ENCODE assay signal across 8 mouse cellular contexts in genomic region chr11:53636183-53636646, GRCm38 (mm10). TPM values are rescaled to one million over a fixed set of nuclear protein-coding genes. Genes with fewer than 3 reads are reported as not detected.
DNase-seq lines count a peak whose midpoint lies in the region; ATAC-seq and TF ChIP-seq lines count a peak whose summit lies in the region.

No protein-coding gene starts in this region.

- DNase-seq in heart, adult 11 months: peak; percentile 88
- DNase-seq in heart, postnatal 4 days: no peak
- DNase-seq in CD4-positive, CD25-positive, alpha-beta regulatory T cell, adult 2 months (ENCODE audit: low read depth, low spot score): peak; percentile 52
- peak; percentile 18 for DNase-seq in cerebellum, adult 8-10 months
- DNase-seq in heart, postnatal 0 days (ENCODE audit: low spot score): no peak

- TF ChIP-seq EP300 in heart, postnatal 0 days (IDR thresholded peaks at IDR 0.05; ENCODE audit: low read depth): no peak

- no peak overlapping the region for H3K27ac ChIP-seq in heart, postnatal 0 days (ENCODE audit: low read depth)
- no peak overlapping the region for H3K27ac ChIP-seq in liver, embryonic 15.5 days (replicated peaks)
- no peak overlapping the region for H3K27ac ChIP-seq in olfactory bulb, adult 2 months (ENCODE audit: insufficient read depth, low read depth, low read length)

- no peaks in the 10 kb centered on the region for H3K36me3 ChIP-seq in heart, postnatal 0 days (replicated peaks; ENCODE audit: control insufficient read depth, insufficient read depth, low read length)
- no peaks in the 10 kb centered on the region for H3K36me3 ChIP-seq in liver, embryonic 15.5 days (replicated peaks)

- H3K4me2 ChIP-seq in heart, postnatal 0 days (ENCODE audit: low read depth, low read length): peak overlapping the region; percentile 65
- H3K4me2 ChIP-seq in liver, embryonic 15.5 days: peak overlapping the region; percentile 65

- TF ChIP-seq CTCF in heart, postnatal 0 days (IDR thresholded peaks at IDR 0.05; ENCODE audit: low read depth): no peak
- no peak for TF ChIP-seq CTCF in olfactory bulb, adult 2 months (IDR thresholded peaks at IDR 0.05; ENCODE audit: insufficient read depth, low read depth, low read length)

- peak overlapping the region; percentile 43 for H3K4me3 ChIP-seq in heart, postnatal 0 days (ENCODE audit: low read depth, low read length)
- peak overlapping the region; percentile 35 for H3K4me3 ChIP-seq in liver, embryonic 15.5 days (replicated peaks)
- peak overlapping the region; percentile 41 for H3K4me3 ChIP-seq in olfactory bulb, adult 2 months (ENCODE audit: insufficient read depth, low read depth, low read length)

- no peaks in the 10 kb centered on the region for H3K9me3 ChIP-seq in heart, postnatal 0 days (replicated peaks; ENCODE audit: control insufficient read depth, low read length)
- H3K9me3 ChIP-seq in liver, embryonic 15.5 days (replicated peaks): no peaks in the 10 kb centered on the region

- 3% methylated on average over 40 of the region's 40 CpGs for WGBS in heart, postnatal 0 days
- 2% methylated on average over 40 of the region's 40 CpGs for WGBS in liver, embryonic 15.5 days (ENCODE audit: insufficient replicate concordance)
- WGBS in olfactory bulb, adult 2 months: 3% methylated on average over 40 of the region's 40 CpGs

- peaks cover 31% of the 10 kb centered on the region for H3K27me3 ChIP-seq in heart, postnatal 0 days (ENCODE audit: control insufficient read depth, insufficient read depth, low read length)
- H3K27me3 ChIP-seq in liver, embryonic 15.5 days: peaks cover 30% of the 10 kb centered on the region

- TF ChIP-seq POLR2A in olfactory bulb, adult 2 months (IDR thresholded peaks at IDR 0.05; ENCODE audit: insufficient read depth, low read depth, low read length): no peak

- no peak for ATAC-seq in heart, postnatal 0 days (ENCODE audit: insufficient read depth, low read depth)
- ATAC-seq in liver, embryonic 15.5 days (ENCODE audit: insufficient read depth): no peak
- ATAC-seq in megakaryocyte-erythroid progenitor cell, adult 5-6 weeks (replicated peaks; ENCODE audit: low FRiP score, low TSS enrichment, poor library complexity, severe bottlenecking): no peak

- no peak overlapping the region for H3K9ac ChIP-seq in heart, postnatal 0 days (replicated peaks; ENCODE audit: low read depth, low read length)
- no peak overlapping the region for H3K9ac ChIP-seq in liver, embryonic 15.5 days

- H3K4me1 ChIP-seq in heart, postnatal 0 days (ENCODE audit: control insufficient read depth, insufficient read depth): 0 out of 2 replicates have a peak, but pooled peaks cover 4% of the 10 kb centered on the region
- H3K4me1 ChIP-seq in liver, embryonic 15.5 days (replicated peaks): peaks cover 8% of the 10 kb centered on the region
- peaks cover 10% of the 10 kb centered on the region for H3K4me1 ChIP-seq in olfactory bulb, adult 2 months (ENCODE audit: control insufficient read depth, insufficient read depth, low read length)

RNA-seq across cellular contexts. Expression of gene Il13, which starts 1.7 kb away (rescaled TPM):
- not detected for total RNA-seq in heart, postnatal 4 days (2021)
- not detected in 2 replicates for total RNA-seq in heart, postnatal 0 days (2014; rRNA removed; ENCODE audit: low replicate concordance)
- polyA plus RNA-seq in heart, postnatal 0 days (2015; fragmentation: Nextera tagmentation; extraction: Ambion mirVana): not detected in 2 replicates
- not detected in 2 replicates for polyA plus RNA-seq in liver, embryonic 15.5 days (2015; fragmentation: Nextera tagmentation; extraction: Ambion mirVana)
- polyA plus RNA-seq in olfactory bulb, adult 2 months (2012; ENCODE audit: insufficient read depth, insufficient read length, low replicate concordance, missing spikeins): not detected in 2 replicates
- total RNA-seq in megakaryocyte-erythroid progenitor cell, adult 5-6 weeks (2014; fragmentation: Nextera tagmentation): not detected in 2 replicates
- total RNA-seq in megakaryocyte-erythroid progenitor cell, adult 5-6 weeks (2017): not detected in 2 replicates

RNA-seq across cellular contexts. Expression of gene Il4, which starts 17.7 kb away (rescaled TPM):
- total RNA-seq in heart, postnatal 4 days (2021): not detected
- total RNA-seq in heart, postnatal 0 days (2014; rRNA removed; ENCODE audit: low replicate concordance): not detected in 2 replicates
- 0.30 TPM in 1 of 2 replicates, not detected in the other for polyA plus RNA-seq in heart, postnatal 0 days (2015; fragmentation: Nextera tagmentation; extraction: Ambion mirVana)
- 0.35 and 0.52 TPM in 2 replicates for polyA plus RNA-seq in liver, embryonic 15.5 days (2015; fragmentation: Nextera tagmentation; extraction: Ambion mirVana)
- polyA plus RNA-seq in olfactory bulb, adult 2 months (2012; ENCODE audit: insufficient read depth, insufficient read length, low replicate concordance, missing spikeins): not detected in 2 replicates
- not detected in 2 replicates for total RNA-seq in megakaryocyte-erythroid progenitor cell, adult 5-6 weeks (2014; fragmentation: Nextera tagmentation)
- 3.5 and 5.0 TPM in 2 replicates for total RNA-seq in megakaryocyte-erythroid progenitor cell, adult 5-6 weeks (2017)

Comparison
In these comparisons a context has a peak if more than half of its experiments do, and no peak if none do; other contexts are left out.
1. DNase-seq: peak in heart, adult 11 months (single experiment), CD4-positive, CD25-positive, alpha-beta regulatory T cell, adult 2 months (single experiment) and cerebellum, adult 8-10 months (single experiment); none in heart, postnatal 4 days (single experiment) and heart, postnatal 0 days (single experiment).
2. Peak in every context shown above with its lines, with median percentiles within 50 percentile points of each other: H3K4me3 ChIP-seq.